Mouse (Mus musculus): ENCODE results near the gene Srcin1.

- no peak for TF ChIP-seq POLR2A (IDR thresholded peaks at IDR 0.05; ENCODE audit: insufficient read depth, low read length)
- TF ChIP-seq CTCF (IDR thresholded peaks at IDR 0.05; ENCODE audit: low read depth, low read length) = no peak
- no peak for TF ChIP-seq EP300 (IDR thresholded peaks at IDR 0.05; ENCODE audit: insufficient read depth, low read depth, low read length)
These were observed 26.2 kb upstream of the Srcin1 start for GRCm38 (mm10) chr11:97602223-97602622.

Measured in ES-Bruce4 (cell line).